Mouse (Mus musculus) activated CD4-positive, CD25-positive, alpha-beta regulatory T cell, adult 4 months (primary cell): ENCODE data around the gene Gid4. TPM values are rescaled to one million over a fixed set of nuclear protein-coding genes. Genes with fewer than 3 reads are reported as not detected.

Experiments
- ATAC-seq: one replicate; pipeline ENCODE4 v1.8.0; 2017
- polyA plus RNA-seq, 2 experiments: library from polyadenylated mRNA; unstranded; fragments of 100-300 nt; shearing (Covaris generic); gene quantifications; one replicate each; pipeline ENCODE4 v1.2.1; 2017

Gene Gid4
- polyA plus RNA-seq: 10 to 100 TPM; 10.1 to 11.7 TPM

DNA sequence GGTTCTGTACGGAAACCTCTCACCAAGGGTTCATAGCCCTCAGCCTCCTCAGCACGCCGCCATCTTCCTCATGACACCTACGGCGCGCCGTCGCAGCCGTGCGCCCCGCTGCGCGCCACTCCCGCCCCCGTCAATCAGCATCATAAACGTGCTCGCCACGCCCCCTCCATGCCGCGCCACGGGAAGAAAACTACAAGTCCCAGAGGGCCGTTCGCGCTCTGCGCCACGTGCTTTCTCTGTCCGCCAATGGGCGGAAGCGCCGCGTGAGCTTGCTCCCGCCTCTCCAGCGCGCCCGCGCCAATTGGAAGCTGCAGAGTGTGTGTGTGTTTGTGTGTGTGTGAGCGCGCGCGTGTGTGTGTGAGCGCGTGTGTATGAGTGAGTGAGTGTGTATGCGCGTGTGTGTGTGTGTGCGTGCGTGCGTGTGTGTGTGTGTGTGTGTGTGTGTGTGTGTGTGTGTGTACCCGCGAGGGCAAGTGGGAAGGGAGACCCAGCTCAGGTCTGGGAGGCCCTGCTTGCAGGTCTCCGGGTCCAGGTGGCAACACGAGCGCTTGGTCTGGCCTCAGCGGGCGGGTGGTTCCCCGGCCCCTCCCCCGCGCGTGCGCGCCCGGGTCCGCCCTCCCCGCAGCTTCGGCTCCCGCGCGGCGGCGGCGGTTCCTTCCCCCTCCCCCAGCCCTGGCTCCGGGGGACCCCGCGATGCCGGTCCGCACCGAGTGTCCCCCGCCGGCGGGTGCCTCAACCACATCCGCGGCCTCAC is at the start of gene Gid4:
TSS of gene Gid4 (plus strand) at position 183 of the 754 bp plus-strand sequence.
- peak; percentile 88 for ATAC-seq

DNA sequence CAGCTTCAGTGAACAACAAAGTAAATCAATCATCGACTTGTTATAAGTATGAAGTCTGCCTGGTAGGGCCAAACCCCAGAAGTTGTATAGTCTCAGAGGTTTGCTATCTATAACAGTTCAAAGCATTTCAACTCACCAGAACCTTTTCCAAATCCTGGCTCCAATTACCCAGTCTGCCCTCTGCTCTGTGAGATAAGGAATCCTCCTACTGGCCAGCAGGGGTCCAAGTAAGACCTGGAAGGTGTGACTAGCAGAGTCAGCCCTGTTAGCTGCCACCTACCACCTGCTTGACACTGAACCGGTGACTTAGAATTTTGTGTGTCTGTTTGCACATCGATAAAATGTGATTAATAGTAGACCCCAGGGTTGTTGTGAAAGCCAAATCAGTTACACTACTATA is 49.7 kb upstream of the Gid4 start:
- ATAC-seq: no peak

DNA sequence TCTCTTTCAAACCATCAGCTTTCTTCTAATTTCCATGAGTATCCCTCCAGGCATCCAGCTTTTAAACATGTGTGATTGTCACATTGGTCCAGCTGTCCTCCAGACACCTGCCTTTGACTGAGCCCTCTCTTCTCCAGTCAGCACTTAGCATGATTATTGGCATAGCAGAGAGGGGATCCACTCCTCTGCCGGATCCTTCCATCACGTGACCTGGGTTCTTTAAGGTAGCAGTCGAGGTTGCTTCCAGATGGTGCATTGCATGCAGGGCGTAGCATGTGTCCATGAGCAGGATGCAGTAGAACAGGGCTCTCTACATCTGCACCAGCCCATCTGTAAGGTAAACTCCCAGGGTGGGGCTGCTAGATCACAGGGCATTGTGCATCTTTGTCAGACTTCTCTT is 48.0 kb upstream of the Gid4 start:
- no peak for ATAC-seq

DNA sequence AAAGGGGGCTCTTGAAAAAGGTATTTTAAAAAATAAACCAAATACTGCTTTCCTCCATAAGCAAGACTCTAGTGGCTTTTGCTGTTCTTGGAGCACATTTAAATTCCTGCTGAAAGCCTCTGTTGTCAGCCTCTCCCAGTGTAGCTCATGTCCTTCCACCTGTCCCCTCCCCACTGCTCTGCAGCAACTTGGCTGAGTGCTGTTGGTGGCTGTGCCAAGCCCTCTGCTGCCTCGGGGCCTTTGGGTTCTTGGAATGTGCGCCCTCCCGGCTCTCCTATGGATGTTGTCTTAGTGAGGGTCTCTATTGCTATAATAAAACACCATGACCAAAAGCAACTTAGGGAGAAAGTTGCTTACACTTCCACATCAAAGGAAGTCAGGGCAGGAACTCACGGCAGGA is 47.5 kb upstream of the Gid4 start:
- ATAC-seq: no peak

DNA sequence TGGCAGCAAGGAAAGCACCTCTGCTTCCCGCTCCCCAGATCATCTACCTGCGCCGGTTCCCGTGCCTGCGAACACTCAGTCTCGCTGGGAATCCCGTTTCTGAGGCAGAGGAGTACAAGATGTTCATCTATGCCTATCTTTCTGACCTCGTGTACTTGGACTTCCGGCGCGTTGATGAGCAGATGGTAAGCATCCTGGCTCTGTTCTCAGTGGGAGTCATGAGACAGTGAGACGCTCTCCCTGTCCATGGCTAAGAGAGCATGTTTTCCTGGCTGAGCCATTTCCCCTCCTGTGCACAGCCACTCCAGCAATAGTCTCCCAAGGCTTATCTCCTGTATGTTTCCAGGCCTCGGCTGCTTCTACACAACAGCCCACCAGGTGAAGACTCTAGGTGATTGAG is 46.5 kb upstream of the Gid4 start:
- ATAC-seq: no peak

DNA sequence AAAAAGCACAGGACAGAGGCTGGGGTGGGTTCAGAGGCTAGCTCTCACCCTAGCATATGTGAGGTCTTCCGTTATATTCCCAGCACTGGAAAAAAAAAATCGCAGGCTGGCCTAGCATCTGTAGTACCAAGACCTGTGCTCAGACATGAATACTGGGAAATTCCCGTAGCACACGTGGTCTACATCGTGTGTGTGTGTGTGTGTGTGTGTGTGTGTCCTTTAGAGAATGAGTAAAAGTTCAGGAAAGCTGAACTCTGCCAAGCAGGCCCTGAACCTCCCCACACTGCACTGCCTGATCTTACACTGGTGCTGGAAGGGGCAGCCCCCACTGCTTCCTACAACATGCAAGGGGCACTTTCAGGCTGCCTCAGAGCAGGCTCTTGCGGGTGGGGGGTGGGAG is 42.5 kb upstream of the Gid4 start:
- ATAC-seq: no peak

DNA sequence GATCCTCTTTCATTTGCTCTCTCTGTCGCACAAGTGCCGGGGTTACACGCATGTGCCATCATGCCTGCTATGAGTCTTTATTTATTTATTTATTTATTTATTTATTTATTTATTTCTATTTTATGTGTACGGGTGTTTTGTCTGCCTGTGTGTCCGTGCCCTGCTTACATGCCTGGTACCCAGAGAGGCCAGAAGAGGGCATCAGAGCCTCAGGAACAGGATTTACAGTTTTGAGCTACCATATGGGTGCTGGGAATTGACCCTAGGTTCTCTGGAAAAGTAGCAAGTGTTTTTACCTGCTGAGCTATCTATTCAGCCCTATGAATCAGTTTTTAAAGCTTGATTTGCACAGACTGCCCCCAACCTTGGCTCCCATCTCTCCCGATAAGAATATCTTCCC is 33.4 kb upstream of the Gid4 start:
- no peak for ATAC-seq

DNA sequence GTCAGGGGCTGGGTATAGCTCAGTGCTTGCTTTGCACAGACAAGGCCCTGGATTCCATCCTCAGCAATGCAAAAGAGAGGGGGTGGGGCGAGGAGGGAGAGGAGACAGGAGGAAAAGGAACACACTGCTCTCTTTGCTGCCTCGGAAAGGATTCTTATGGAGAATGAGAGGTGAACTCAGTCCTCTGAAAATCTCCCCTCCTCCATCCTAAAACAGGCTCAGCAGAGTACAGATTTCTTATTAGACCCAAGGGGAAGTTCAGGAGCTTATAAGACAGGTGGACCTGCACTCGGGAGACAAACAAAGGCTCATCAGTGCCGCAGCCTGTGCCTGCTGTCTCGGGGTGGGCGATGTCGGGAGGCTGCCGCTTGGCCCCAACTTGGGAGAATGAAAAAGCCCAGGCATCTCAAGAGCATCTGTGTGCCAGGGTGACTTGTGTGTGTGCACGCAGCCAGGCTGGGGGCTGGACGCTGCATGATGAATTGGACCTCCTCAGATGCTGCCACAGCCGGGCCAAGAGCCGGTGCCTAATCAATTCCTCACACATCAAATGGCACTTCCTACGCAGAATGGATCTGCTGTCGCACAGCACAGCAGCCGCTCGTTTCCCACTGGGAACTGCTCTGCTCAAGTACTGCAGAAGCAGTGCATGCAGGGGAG is 32.1 kb upstream of the Gid4 start:
- ATAC-seq: no peak

DNA sequence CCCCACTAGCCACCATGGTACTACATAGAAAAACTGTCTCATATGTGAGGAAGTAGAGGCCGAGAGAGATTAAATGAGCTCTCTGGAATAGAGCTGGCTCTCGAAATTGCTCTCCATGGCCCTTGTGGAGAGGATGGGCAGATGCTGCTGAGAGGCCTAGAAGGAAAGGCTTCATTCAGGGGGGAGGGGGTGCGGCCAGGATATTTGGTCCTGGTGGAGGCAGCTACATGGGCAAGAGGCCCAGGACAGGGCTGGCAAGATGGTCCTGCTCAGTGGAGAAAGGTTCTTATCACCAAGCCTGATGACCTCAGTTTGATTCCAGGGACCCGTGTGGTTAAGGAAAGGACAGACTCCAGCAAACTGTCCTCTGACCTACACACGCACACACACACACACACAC is 31.0 kb upstream of the Gid4 start:
- no peak for ATAC-seq

DNA sequence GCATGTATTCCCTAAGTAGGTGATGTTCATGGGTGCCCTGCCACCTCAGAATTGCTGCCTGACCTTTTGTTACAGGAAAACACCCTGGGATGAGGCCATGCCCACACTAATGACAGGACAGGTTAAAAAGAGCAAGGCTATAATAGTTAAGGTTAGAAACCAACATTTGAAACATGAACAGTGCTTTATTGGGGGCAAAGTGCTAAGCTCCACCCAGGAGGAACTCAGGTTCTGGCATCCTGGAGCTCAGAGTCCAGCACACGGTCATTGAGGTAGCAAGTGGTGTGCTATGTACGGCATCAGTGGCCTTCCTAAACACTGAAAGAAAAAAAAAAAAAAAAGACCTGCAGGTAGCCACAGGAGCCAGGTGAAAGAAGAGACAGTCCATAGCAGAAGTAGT is 29.0 kb upstream of the Gid4 start:
- no peak for ATAC-seq

DNA sequence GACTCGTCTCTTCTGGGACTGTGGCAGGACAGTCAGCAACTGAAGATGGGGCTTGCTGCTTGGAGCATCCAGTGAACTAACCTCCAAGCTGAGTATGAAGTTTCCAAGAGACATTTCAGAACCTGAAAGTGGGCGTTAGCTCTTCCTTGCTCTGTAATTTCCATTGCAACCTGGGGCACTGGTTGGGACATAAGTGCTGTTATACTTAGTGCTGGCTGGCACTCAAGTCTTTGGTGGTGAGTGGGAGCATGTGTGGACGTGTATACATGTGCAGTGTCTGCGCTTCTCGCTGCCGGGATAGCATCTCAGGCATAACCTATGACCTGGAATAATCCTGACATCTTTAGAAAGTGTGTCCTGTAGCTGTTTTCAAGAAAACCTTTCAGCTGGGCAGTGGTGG is 25.6 kb upstream of the Gid4 start:
- no peak for ATAC-seq

DNA sequence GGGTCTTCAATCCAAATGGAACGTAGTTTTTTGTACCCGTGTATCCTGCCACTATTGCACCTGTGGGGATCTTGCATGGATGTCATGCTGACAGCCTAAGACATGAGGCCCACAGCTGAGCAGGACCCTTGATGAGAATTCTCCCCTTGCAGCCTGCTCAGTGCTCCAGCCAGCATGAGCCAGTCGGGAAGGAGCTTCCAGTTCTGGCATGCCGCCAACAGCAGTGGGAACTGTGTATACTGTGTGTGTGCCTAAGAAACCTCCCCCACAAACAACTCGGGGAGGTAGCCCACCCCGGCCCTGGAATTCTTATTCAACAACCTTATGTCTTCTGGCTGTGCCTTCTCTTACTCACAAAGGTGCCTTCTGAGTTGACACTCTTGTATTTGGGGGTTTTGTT is 20.4 kb upstream of the Gid4 start:
- ATAC-seq: no peak

DNA sequence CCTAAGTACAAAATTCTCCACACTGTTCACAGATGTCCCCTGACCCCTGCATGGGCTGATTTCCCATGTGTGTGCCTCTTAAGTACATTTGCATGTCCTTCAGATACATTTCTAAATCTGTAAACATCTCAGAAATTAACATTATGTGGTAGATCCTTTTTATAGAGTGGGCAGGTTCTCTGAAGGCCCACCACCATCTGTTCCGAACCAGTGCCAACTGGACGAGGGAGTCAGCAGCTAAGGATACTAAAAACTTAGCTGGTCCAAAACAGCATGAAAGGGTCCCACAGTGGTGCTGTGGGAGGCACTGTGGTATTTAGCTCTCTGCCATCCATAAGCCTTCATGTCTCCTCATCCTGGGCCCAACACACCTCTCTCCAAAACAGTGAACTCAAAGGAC is 19.8 kb upstream of the Gid4 start:
- no peak for ATAC-seq

DNA sequence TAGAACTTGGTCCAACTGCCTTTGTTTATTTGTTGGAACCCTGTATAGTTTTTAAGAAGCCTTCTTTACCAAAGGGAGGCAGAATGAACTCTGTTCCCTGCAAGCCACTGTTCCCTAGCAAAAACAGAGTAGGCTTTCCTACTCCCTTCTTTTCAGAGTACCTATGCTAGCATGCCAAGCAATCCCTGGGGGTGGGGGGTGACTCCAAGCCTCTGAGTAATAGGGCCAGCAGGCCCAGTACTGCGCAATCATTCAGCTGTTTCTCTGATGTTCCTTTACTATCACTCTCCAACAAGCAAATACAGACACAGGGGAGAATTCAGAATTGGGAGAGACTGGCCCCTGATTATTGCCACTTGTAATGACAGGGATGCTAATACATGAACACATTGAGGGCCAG is 10.3 kb upstream of the Gid4 start:
- ATAC-seq: no peak

DNA sequence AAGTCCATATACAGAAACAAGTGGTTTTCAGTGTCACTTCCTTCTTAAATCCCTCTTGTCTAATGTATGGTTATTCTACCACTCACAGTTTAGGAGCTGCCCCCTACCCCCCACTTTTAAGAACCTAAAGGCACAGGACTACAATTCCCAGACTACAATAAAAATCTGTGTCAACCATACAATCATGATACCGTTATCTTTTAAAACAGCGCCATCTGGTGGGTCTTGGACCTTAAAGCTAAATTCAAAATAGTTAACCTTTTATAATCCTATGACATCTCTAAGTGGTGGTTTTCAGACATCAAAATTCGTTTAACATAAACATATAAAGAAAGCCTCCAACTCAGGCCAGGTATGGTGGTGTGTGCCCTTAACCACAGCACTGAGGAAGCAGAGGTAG is 4.8 kb upstream of the Gid4 start:
- no peak for ATAC-seq

DNA sequence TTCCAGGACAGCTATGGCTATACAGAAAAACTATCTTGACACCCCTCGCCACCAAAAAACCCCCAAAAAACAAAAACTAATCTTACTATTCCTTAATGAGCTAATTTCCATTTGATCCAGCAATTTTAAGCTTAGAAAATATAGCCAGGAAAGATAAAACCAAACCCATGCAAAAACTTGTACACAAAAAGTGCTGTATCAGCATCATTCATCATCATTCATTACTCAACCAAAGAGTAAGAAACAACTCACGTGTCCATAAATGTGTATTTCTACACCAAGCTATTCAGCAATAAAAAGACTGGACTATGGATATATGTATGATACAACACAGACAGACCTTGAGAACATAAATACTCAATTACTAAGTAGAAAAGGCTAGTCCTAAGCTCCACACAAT is 4.0 kb upstream of the Gid4 start:
- no peak for ATAC-seq

DNA sequence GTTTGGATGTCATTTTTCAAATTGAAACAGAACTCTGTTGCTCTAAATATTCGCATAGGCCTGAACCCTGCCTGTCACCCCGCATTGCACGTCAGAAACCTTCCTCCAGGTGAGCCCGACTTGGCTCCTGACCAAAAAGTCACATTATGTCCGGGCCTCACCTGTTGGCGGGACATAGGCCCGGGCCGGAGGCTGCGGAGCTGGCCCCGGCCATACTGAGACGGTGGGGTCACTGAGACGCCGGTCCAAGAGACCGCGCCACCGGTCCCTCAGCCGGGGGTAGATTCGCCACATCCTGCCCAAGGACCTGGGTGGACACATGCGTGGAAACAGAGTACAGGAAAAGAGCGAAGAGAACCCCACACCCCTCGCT is 369 bp upstream of the Gid4 start:
- ATAC-seq: peak; percentile 0

DNA sequence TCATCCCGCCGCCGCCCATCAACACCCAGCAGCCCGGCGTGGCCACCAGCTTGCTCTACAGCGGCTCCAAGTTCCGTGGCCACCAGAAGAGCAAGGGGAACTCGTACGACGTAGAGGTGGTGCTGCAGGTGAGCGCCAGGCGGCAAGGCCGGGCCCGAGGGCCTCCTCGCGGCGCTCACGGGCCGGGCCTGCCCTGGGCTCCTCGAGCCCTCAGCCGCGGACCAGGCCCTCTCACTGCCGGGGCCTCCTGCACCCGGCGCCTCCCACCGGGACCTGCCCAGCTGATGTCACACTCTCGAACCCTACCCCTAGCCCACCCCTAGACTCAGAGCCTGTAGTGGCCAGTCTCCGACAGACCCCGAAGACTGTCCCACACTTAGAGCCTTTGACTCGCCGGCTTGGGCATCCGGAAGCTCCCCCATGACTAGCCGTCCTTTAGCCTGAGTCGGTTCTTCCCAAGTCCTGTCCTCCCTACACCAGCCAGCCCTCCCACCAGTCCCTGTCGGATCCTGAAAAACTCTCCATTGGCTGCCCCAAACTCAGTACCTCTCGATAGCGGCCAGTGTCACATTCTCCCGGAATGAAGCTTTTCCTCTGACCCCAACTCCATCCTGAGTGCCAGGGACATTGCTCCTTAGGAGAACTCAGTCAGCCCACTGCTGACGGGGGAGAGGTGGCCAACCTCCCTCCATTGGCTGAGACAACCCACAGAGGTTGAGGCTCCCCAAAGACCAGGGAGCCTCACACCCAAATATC is 950 bp downstream of the Gid4 start, which contains the start of gene Atpaf2:
TSS of gene Atpaf2 (minus strand) at position 741 of the 756 bp plus-strand sequence.
- ATAC-seq: peak; percentile 20

DNA sequence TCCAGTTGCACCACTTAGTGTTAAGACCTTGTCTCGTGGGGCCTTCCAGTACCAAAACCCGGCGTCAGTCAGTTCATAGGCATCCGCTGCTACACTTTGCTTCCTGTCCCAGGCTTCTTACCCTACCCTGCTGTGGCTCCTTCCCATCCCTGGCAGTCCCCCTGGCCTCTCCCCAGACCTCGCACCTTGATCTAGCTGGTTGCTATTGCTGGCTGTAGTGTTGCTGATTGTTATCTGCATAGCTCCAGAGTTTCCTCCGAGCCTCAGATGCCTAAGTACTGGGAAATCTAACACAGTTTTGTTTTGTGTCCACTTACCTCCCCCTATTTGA is 1.5 kb downstream of the Gid4 start:
- no peak for ATAC-seq

DNA sequence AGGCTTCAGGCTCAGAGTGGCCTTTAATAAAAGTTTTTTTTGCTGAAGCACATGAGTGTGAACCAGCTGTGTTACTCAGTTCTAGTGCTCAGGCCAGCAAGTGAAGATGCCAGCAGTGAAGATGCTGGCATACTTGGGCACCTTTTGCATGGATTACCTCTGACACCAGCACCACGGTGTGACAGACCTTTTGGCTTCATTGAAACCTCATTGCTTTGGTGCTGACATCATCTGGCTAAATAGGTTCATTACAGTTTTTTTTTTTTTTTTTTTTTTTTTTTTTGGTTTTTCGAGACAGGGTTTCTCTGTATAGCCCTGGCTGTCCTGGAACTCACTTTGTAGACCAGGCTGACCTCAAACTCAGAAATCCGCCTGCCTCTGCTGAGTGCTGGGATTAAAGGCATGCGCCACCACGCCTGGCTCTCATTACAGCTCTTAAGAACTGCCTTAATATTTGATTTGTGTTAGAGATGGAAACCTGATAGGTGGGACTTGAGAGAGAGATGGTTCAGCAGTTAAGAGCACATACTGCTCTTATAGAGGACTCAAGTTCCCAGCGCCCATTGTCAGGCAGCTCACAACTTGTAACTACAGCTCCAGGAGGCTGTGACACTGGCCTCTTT is 5.2 kb downstream of the Gid4 start:
- ATAC-seq: no peak

DNA sequence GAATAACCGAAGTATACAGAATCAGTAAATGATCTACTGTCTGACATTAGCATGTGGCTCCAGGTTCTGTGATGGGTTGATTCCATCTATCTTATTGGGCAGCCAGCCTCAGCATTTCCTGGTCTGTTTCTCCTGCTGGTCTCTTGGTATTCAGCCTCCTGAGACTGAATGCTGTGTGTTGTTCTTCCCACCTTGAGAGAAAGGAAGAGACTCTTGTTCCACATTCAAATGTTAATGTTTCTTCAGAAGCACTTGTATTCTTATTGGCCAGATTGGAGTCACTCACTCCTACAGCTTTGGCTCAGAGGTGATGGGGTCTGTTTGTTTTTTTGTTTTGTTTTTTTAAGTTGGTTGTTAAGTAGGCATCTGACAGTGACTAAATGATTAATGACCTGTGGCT is 6.1 kb downstream of the Gid4 start:
- no peak for ATAC-seq

DNA sequence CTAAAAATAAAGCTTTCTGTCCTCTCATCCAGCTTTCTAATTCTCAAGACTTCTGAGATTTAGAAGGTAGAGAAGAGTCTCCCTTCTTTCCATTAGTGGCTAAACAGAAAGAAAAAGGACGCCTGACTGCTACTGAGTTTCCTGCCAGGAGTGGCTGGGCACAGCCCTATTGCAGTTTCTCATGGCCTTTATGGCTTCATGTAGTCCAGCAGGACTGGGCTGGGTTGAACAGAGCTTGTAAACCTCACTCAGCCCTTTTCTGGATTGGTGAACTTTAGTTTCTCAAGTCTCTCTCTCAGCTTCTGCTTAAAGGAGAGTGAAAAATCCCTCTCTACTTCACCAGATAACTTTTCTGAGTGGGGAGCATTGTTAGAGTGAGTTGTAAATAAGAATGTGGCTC is 9.5 kb downstream of the Gid4 start:
- no peak for ATAC-seq

DNA sequence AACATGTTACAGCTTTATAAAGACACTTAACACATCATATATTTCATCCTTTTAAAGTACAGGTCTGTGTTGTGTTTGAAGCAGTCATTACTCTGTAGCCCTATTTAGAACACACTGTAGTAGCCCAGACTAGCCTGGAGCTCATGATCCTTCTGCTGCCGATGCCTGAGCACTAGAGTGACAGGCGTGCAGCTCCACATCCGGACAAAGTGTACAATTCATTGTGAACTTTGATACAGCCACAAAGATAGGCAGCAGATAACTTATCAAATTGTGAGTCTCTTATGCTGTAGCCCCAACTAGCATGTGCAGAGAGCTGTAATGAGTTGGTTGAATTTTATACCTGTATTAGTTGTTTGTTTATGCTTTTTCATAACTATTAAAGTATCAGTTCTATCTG is 10.7 kb downstream of the Gid4 start:
- ATAC-seq: no peak

DNA sequence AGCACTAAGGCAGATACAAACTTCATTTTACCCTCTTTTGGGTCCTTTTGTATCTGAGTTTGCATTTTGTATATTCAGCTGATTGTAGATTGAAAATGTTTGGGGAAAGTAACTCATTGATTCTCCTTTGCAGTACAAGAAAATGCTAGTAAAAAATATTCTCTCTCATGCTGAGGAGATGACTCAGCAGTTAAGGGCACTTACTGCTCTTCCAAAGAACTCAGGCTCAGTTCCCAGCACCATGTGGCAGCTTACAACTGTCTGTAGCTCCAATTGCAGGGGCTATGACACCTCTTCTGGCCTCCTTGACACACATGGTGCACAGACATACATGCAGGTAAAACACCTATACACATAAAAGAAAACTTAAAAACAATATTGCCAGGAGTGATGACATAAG is 16.6 kb downstream of the Gid4 start:
- ATAC-seq: no peak
